Mouse (Mus musculus): ENCODE results near the gene Zfp418. TPM values are rescaled to one million over a fixed set of nuclear protein-coding genes. Genes with fewer than 3 reads are reported as not detected.
"Not testable (repeated sequence)": the region's sequence is repeated elsewhere in the genome, so short reads cannot be mapped to it uniquely, and the experiment has no call there.

Zfp418 gene
- polyA plus RNA-seq, 1 experiment from 2014 or later: 3.0 TPM

DNA sequence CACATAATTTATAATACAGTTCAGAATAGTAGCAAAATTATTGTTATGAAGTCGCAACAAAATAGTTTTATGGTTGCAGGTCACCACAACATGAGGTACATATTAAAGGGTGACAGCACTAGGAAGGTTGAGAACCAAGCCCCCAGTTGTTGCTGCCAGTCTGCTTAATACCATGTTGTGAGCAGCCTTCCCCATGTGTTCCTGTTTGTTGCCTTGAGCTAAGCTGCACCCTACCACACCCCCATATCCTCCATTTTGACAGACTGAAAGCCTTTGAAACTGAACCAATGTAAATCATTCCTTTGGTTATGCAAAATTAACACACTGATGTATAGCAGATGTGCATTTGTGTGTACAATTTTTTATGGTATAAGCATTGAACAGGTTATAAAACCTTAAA is 14.8 kb downstream of the Zfp418 start:
- H3K27me3 ChIP-seq (ENCODE audit: control insufficient read depth, insufficient read depth, low read length): no peaks in the 10 kb centered on the region
- no peak overlapping the region for H3K4me2 ChIP-seq (ENCODE audit: low read depth, low read length)
- no peak overlapping the region for H3K4me3 ChIP-seq (ENCODE audit: low read depth, low read length)
- H3K9ac ChIP-seq (replicated peaks; ENCODE audit: low read length): no peak overlapping the region
- WGBS: 79% methylated on average over 1 of the region's 1 CpGs
- DNase-seq (ENCODE audit: low spot score) (peak; percentile 9), ATAC-seq (replicated peaks; ENCODE audit: insufficient number of reproducible peaks, low FRiP score, low TSS enrichment, low read depth) (no peak)
- H3K27ac ChIP-seq (replicated peaks; ENCODE audit: low read depth, low read length): no peak overlapping the region
- H3K9me3 ChIP-seq (replicated peaks; ENCODE audit: control insufficient read depth, low read length): no peaks in the 10 kb centered on the region
- no peaks in the 10 kb centered on the region for H3K36me3 ChIP-seq (replicated peaks; ENCODE audit: control insufficient read depth, insufficient read depth, low read depth, low read length)
- no peaks in the 10 kb centered on the region for H3K4me1 ChIP-seq (ENCODE audit: control insufficient read depth, insufficient read depth, low read length)

- 39% methylated on average over 13 of the region's 13 CpGs for WGBS
- ATAC-seq (replicated peaks; ENCODE audit: insufficient number of reproducible peaks, low FRiP score, low TSS enrichment, low read depth) (peak; percentile 37; the same call in 1 of the 2 replicates), DNase-seq (ENCODE audit: low spot score) (no peak)
Observed at GRCm38 (mm10) chr7:7187417-7188190, 16.5 kb downstream of the Zfp418 start.

DNA sequence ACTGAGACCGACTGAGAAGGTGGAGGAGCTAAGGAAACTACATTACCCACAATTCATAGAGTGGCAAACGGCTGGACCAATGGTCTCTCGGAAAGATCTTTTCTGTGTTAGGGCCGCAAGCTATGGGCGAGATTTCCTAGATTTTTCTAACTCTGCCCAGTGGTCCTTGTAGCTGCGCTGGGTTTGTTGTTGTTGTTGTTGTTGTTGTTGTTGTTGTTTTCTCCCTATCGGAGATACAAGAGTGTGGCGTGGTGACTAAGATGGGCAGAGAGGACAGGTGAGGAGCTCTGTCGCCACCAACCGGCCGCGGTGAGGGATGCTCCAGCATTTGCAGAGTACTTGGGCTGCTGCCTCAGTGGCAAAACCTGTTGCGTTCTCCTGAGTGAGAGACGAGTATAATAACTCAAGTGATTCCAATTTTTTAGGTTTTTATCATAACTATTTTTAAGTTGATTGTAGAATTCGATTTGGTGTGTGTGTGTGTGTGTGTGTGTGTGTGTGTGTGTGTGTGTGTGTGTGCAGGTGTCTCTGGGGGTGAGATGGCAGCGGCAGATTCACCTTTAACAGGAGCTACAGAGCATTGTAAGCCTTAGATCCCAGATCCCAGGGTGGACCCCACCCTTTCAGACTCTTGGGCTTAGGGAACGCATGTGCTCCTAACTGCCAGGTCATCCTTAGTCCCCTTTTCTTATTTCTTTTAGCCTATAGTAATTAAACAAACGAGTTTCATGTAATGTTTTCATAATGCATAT is 17.2 kb downstream of the Zfp418 start:
- peak overlapping the region; percentile 34 for H3K4me3 ChIP-seq (ENCODE audit: low read depth, low read length)
- H3K27me3 ChIP-seq (ENCODE audit: control insufficient read depth, insufficient read depth, low read length): no peaks in the 10 kb centered on the region
- H3K36me3 ChIP-seq (replicated peaks; ENCODE audit: control insufficient read depth, insufficient read depth, low read depth, low read length): no peaks in the 10 kb centered on the region
- H3K27ac ChIP-seq (replicated peaks; ENCODE audit: low read depth, low read length): no peak overlapping the region
- 0 out of 2 replicates have a peak overlapping the region, but pooled peaks have one; percentile 22 for H3K9ac ChIP-seq (replicated peaks; ENCODE audit: low read length)
- ATAC-seq (replicated peaks; ENCODE audit: insufficient number of reproducible peaks, low FRiP score, low TSS enrichment, low read depth) (peak; percentile 96), DNase-seq (ENCODE audit: low spot score) (peak; percentile 74)
- no peaks in the 10 kb centered on the region for H3K9me3 ChIP-seq (replicated peaks; ENCODE audit: control insufficient read depth, low read length)
- WGBS: 13% methylated on average over 18 of the region's 18 CpGs
- no peaks in the 10 kb centered on the region for H3K4me1 ChIP-seq (ENCODE audit: control insufficient read depth, insufficient read depth, low read length)
- H3K4me2 ChIP-seq (ENCODE audit: low read depth, low read length): peak overlapping the region; percentile 29; the same call in 1 of the 2 replicates

More at GRCm38 (mm10) chr7:7187417-7188190, 16.5 kb downstream of the Zfp418 start:
- no peak overlapping the region for H3K4me3 ChIP-seq (ENCODE audit: low read depth, low read length)
- no peaks in the 10 kb centered on the region for H3K9me3 ChIP-seq (replicated peaks; ENCODE audit: control insufficient read depth, low read length)
- no peaks in the 10 kb centered on the region for H3K4me1 ChIP-seq (ENCODE audit: control insufficient read depth, insufficient read depth, low read length)
- H3K9ac ChIP-seq (replicated peaks; ENCODE audit: low read length): no peak overlapping the region
- no peaks in the 10 kb centered on the region for H3K27me3 ChIP-seq (ENCODE audit: control insufficient read depth, insufficient read depth, low read length)
- H3K36me3 ChIP-seq (replicated peaks; ENCODE audit: control insufficient read depth, insufficient read depth, low read depth, low read length): no peaks in the 10 kb centered on the region
- H3K4me2 ChIP-seq (ENCODE audit: low read depth, low read length): no peak overlapping the region; the same call in 1 of the 2 replicates
- no peak overlapping the region for H3K27ac ChIP-seq (replicated peaks; ENCODE audit: low read depth, low read length)

DNA sequence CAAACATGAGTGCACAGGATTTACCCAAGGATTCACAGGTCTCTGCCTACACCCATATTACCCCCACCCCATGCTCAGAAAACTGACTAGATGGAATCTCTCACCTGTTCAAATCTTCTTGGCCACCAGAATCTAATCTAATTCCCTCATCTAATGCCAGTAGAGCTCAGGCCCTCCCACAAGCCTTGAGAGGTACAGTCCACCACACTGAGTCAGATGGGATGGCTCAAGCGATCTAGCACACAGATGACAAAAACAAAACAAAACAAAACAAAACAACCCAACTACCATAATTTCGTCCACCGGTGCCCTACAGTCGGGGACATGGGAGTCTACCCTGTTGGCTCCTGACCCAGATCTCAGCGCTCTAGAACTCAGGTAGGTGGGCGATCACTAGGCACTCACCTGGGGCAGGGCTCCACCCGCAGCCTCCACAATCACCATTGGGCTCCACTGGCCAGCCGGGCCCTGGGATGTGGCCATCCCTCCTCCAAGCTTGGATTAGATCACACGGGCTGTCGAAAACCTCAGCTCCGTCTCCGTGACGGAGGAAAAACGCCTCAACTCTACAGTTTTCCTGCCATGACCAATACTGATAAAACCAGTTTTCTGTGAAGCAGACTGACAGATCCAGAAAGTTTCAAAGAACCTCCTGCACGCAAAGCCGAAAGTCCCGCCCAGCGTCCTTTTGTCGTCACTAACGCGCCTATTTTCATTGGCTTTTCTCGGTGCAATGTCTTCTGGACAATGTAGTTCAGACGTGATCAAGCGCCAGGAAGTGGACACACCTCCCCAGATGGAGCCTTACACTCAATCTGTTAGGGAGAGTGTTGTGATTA is 38.4 kb downstream of the Zfp418 start, which contains the start of gene Zfp772:
Gene Zfp772, minus strand, starts transcription at position 686 of the 839 bp plus-strand sequence.
- peak within 1 kb of the TSS; percentile 51 for H3K9ac ChIP-seq (replicated peaks; ENCODE audit: low read length)
- peak; percentile 50 for DNase-seq (ENCODE audit: low spot score)
- H3K4me3 ChIP-seq (ENCODE audit: low read depth, low read length): peak within 1 kb of the TSS; percentile 43
- H3K9me3 ChIP-seq (replicated peaks; ENCODE audit: control insufficient read depth, low read length); H3K27ac ChIP-seq (replicated peaks; ENCODE audit: low read depth, low read length); ATAC-seq (replicated peaks; ENCODE audit: insufficient number of reproducible peaks, low FRiP score, low TSS enrichment, low read depth); H3K4me1 ChIP-seq (ENCODE audit: control insufficient read depth, insufficient read depth, low read length); H3K27me3 ChIP-seq (ENCODE audit: control insufficient read depth, insufficient read depth, low read length); H3K36me3 ChIP-seq (replicated peaks; ENCODE audit: control insufficient read depth, insufficient read depth, low read depth, low read length): not testable (repeated sequence)
- under 1% methylated on average over 24 of the region's 24 CpGs for WGBS
- H3K4me2 ChIP-seq (ENCODE audit: low read depth, low read length): peak within 1 kb of the TSS; percentile 43

Other genes with a start within 250 kb of the Zfp418 start
- not detected in 2 replicates for gene Aurkc, start 176.0 kb upstream of the Zfp418 start, polyA plus RNA-seq (2014; fragmentation: Nextera tagmentation; extraction: Ambion mirVana)
- gene Zfp954, start 49.8 kb upstream of the Zfp418 start, polyA plus RNA-seq (2014; fragmentation: Nextera tagmentation; extraction: Ambion mirVana): 16.3 and 17.5 TPM in 2 replicates
- gene Zfp773, start 34.6 kb upstream of the Zfp418 start, polyA plus RNA-seq (2014; fragmentation: Nextera tagmentation; extraction: Ambion mirVana): 4.4 and 4.7 TPM in 2 replicates
- gene Zfp772, start 38.7 kb downstream of the Zfp418 start, polyA plus RNA-seq (2014; fragmentation: Nextera tagmentation; extraction: Ambion mirVana): 10.8 and 11.5 TPM in 2 replicates
- gene Vmn2r29, start 76.0 kb downstream of the Zfp418 start, polyA plus RNA-seq (2014; fragmentation: Nextera tagmentation; extraction: Ambion mirVana): 0.27 and 0.45 TPM in 2 replicates
- gene Gm45844, start 107.0 kb downstream of the Zfp418 start, polyA plus RNA-seq (2014; fragmentation: Nextera tagmentation; extraction: Ambion mirVana): 2.5 and 3.0 TPM in 2 replicates
- gene Clcn4, start 129.5 kb downstream of the Zfp418 start, polyA plus RNA-seq (2014; fragmentation: Nextera tagmentation; extraction: Ambion mirVana): 36.5 and 41.4 TPM in 2 replicates
- gene Vmn2r30, start 166.3 kb downstream of the Zfp418 start, polyA plus RNA-seq (2014; fragmentation: Nextera tagmentation; extraction: Ambion mirVana): not detected in 2 replicates
- not detected in 2 replicates for gene Gm45783, start 203.2 kb downstream of the Zfp418 start, polyA plus RNA-seq (2014; fragmentation: Nextera tagmentation; extraction: Ambion mirVana)
- not detected in 2 replicates for gene Vmn2r31, start 228.4 kb downstream of the Zfp418 start, polyA plus RNA-seq (2014; fragmentation: Nextera tagmentation; extraction: Ambion mirVana)

All from embryonic facial prominence, embryonic 11.5 days (tissue).